9 mouse cellular contexts compared by ENCODE assay signal in genomic region chr14:30634418-30634817, GRCm38 (mm10).
"Had no signal": no experiment of that assay in that cellular context is flagged by ENCODE, and none has a peak within 500 bp of the region (broad histone marks: within the 10 kb centered on the region; RNA-seq: fewer than 3 reads in every experiment).

No protein-coding gene starts in this region.

- H3K9me3 ChIP-seq: liver, embryonic 15.5 days; midbrain, embryonic 13.5 days had no signal

- H3K27me3 ChIP-seq: midbrain, embryonic 13.5 days had no signal

- H3K4me1 ChIP-seq: midbrain, embryonic 13.5 days had no signal

- H3K9ac ChIP-seq: liver, embryonic 15.5 days; midbrain, embryonic 13.5 days had no signal

- H3K4me3 ChIP-seq: liver, embryonic 15.5 days; midbrain, embryonic 13.5 days had no signal

- H3K36me3 ChIP-seq: liver, embryonic 15.5 days; midbrain, embryonic 13.5 days had no signal

- H3K27ac ChIP-seq: liver, embryonic 15.5 days; midbrain, embryonic 13.5 days had no signal

- ATAC-seq: inflammation-experienced regulatory T-cells, adult 6 months; midbrain, embryonic 13.5 days had no signal

- DNase-seq: left cerebral cortex, postnatal 4 days; lung, adult 2 months; lung, postnatal 36 days; right cerebral cortex, postnatal 14 days; thymus, postnatal 4 days had no signal

- H3K4me2 ChIP-seq: liver, embryonic 11.5 days; liver, embryonic 15.5 days; midbrain, embryonic 13.5 days had no signal
